Mouse (Mus musculus) forebrain, embryonic 12.5 days (tissue): ENCODE results near the gene Defa21. TPM values are rescaled to one million over a fixed set of nuclear protein-coding genes. Genes with fewer than 3 reads are reported as not detected.

ENCODE experiments used
- polyA plus RNA-seq: library from polyadenylated mRNA; unstranded; fragments of >200 nt; fragmentation: Nextera tagmentation; extraction: Ambion mirVana; gene quantifications from 2 replicates; pipeline ENCODE4 v1.2.1, GENCODE M21; 2016

The Defa21 gene
- polyA plus RNA-seq, 1 experiment from 2014 or later: not detected

Other genes with a start within 250 kb of the Defa21 start
- gene Defb33, start 132.9 kb upstream of the Defa21 start, polyA plus RNA-seq: not detected in 2 replicates
- not detected in 2 replicates for gene Gm15056, start 122.9 kb upstream of the Defa21 start, polyA plus RNA-seq
- gene Gm6040, start 103.5 kb upstream of the Defa21 start, polyA plus RNA-seq: not detected in 2 replicates
- not detected in 2 replicates for gene AY761185, start 80.8 kb upstream of the Defa21 start, polyA plus RNA-seq
- gene Defa23, start 29.5 kb downstream of the Defa21 start, polyA plus RNA-seq: not detected in 2 replicates
- not detected in 2 replicates for gene Defa35, start 39.5 kb downstream of the Defa21 start, polyA plus RNA-seq
- not detected in 2 replicates for gene Defa25, start 58.9 kb downstream of the Defa21 start, polyA plus RNA-seq
- not detected in 2 replicates for gene Gm14851, start 70.5 kb downstream of the Defa21 start, polyA plus RNA-seq
- gene Defa30, start 109.1 kb downstream of the Defa21 start, polyA plus RNA-seq: not detected in 2 replicates
- gene Defa22, start 136.7 kb downstream of the Defa21 start, polyA plus RNA-seq: not detected in 2 replicates
- gene Defa31, start 166.1 kb downstream of the Defa21 start, polyA plus RNA-seq: not detected in 2 replicates
- not detected in 2 replicates for gene Gm15293, start 176.0 kb downstream of the Defa21 start, polyA plus RNA-seq
- not detected in 2 replicates for gene Gm15292, start 224.2 kb downstream of the Defa21 start, polyA plus RNA-seq